Mouse (Mus musculus) brain, adult 2 months (tissue): ENCODE measurements around the gene Entpd5.

Experiments
- DNase-seq: peaks from one replicate; pipeline ENCODE4 v3.0.0; 2011; ENCODE audit warnings: low read depth, low spot score

The Entpd5 gene

GRCm38 (mm10) chr12:84408819-84409507 is at the start of gene Entpd5, which contains the start of gene Bbof1:
Entpd5 (minus strand) TSS chr12:84409029.
Bbof1 (plus strand) TSS chr12:84409071.
- peak; percentile 95 for DNase-seq

- peak; percentile 7 for DNase-seq
These were observed 48.1 kb upstream of the Entpd5 start for GRCm38 (mm10) chr12:84456911-84457310.

DNA sequence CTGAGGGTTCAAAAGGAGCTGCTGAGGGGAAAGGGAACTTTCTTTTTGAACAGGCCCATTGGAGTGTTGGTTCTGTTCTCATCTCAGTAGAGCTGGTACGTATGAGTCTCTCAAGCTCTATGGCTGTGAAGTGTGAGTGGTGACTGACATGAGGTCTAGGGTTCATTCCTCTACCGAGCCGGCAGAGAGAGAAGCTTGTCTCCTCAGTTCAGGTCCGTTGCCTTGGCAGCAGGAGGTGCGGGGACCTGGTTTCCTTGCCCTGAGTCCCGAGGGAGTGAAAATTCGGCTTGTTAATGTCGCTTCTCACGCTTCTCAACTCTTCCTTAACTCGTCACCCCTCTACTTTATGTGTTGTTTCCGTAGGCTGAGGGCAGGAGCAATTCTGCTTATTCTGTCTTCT is 43.0 kb upstream of the Entpd5 start:
- peak; percentile 31 for DNase-seq

GRCm38 (mm10) chr12:84450718-84451646 is 42.2 kb upstream of the Entpd5 start, which contains the start of the genes Aldh6a1 and Lin52:
Aldh6a1 (minus strand) TSS chr12:84451004.
Lin52 (plus strand) TSS chr12:84451422.
- peak; percentile 100 for DNase-seq

- DNase-seq = peak; percentile 52
These were observed 41.5 kb upstream of the Entpd5 start for GRCm38 (mm10) chr12:84450351-84450717.

- no peak for DNase-seq
These were observed 41.1 kb upstream of the Entpd5 start for GRCm38 (mm10) chr12:84449887-84450286.

- DNase-seq = no peak
These were observed 39.4 kb upstream of the Entpd5 start for GRCm38 (mm10) chr12:84448181-84448580.

DNA sequence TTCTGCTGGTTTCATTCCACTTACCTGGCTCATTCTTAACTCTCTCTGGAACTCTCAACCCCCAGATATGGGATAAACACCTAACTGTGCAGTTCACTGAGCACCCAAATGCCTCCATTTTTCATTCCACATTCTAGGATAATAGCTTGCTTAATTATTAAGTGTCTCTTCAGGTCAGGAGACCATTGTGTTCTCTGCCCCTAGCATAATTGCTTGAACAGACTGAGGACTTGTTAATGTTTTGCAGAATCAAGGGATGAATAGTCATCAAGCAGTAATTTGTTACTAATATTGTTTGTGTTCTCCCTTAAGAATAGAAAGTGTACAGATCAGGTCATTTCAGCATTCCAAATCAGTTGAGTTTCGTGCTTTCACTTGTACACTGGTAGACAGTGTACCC is 38.6 kb upstream of the Entpd5 start:
- DNase-seq = no peak

DNA sequence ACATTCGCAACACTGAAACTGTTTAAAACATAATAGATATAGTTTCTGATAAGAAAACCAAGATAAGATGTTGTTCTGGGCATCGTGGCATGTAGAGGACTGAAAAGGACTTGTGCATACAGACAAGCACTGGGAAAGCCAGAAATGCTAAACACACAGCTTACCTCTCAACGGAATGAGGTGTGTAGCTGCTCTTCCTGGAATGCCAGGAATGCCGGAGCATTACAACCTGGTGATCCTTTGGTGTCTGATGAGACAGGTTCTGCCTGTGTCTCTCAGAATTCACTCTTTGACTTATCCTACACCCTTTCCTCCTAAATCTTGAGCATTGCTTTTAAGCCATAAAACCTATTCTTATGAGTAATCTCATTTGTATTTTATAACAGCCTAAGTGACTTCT is 33.7 kb upstream of the Entpd5 start:
- DNase-seq = no peak

DNA sequence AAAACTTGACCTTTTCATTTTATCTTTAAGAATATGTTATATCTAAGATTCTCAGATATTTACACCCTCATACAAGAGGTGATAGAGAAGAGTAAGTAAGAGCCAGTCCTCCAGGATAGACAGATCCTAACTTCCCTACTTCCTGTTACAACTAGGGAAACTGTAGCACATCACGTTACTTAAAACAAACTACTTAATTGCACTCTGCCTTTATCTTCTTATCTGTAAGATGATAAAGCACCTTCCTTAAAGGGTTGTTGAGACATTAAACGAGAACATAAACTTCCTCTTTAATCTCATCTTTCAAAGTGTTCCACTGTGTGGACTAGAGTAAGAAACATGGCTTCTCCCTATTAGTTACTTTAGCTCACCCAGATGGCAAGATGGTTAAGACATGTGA is 29.9 kb upstream of the Entpd5 start:
- no peak for DNase-seq

DNA sequence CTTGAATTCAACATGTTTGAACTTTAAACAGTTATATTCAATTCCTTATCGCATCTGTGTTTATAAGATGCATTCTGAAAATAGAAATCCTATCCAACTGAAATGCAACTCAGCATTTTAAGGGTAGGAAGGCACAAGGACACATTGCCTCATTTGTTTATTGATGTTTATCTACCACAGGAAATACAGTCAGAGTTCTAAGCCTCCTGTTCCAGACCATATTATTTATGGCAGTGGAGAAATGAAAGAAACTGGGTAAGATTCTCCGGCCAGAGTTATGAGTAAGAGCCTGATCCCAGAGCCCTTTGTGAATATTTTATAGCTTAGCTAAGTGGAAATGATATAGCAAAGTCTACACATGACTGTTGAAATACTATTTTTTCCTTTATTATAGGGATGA is 21.0 kb upstream of the Entpd5 start:
- no peak for DNase-seq

DNA sequence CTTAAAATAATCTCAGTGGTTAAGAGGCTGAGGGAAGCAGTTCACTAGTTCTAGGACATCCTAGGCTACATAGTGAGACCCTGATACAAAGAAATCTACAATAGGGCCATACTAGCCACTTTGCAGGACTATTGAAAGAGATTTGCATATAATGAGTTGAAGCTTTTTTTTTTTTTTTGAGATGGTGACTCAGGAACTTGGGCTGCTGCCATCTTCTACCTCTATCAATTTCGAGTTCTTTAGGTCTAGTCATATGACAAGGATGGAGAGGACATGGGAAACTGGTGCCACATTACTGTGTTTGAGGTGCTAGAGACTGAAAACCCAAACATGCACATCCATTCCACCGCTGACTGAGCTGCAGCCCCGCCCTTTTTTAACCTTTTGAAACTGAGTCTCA is 15.2 kb upstream of the Entpd5 start:
- DNase-seq = no peak

DNA sequence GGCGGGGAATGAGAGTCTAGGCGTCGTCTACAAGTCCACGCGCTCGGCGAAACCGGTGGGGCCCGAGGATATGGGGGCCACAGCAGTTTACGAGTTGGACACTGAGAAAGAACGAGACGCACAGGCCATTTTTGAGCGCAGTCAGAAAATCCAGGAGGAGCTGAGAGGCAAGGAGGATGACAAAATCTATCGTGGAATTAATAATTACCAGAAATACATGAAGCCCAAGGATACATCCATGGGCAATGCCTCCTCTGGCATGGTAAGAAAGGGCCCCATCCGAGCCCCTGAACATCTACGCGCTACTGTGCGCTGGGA is 8.7 kb upstream of the Entpd5 start:
- no peak for DNase-seq

DNA sequence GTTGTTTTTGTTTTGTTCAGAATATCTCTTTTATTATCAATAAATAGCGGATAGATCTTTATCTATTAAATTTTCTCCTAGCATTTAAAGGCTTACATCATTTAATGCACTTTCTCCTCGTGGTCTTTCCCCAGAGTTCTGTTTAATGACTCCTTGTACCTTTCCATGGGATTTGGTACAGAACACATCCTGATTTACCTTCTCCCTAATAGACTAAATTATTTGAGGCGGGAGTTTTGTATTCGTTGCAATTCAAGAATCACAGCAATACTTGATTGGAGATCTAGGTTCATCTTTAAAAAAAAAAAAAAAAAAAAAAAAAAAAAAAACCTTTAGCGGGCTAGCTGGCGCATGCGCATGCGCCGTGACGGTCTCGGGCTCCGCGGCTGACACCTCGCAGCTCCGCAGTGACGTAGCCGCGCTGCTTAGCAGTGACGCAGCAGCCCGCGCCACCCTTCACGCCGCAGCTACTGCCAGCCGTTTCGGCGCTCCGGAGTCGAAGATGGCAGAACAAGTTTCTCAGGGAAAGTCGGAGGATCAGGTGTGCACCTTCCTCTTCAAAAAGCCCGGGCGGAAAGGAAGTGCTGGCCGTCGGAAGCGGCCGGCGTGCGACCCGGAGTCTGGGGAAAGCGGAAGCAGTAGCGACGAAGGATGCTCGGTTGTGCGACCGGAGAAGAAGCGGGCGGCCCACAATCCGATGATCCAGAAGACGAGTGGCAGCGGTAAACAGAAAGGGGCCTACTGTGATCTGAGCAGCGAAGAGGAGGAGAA is 8.2 kb upstream of the Entpd5 start, which contains the start of gene Rnf113a2:
Rnf113a2 (plus strand) TSS at position 363 of the 771 bp plus-strand sequence.
- DNase-seq = peak; percentile 95

- peak; percentile 69 for DNase-seq
These were observed 683 bp downstream of the Entpd5 start for GRCm38 (mm10) chr12:84407874-84408818.

DNA sequence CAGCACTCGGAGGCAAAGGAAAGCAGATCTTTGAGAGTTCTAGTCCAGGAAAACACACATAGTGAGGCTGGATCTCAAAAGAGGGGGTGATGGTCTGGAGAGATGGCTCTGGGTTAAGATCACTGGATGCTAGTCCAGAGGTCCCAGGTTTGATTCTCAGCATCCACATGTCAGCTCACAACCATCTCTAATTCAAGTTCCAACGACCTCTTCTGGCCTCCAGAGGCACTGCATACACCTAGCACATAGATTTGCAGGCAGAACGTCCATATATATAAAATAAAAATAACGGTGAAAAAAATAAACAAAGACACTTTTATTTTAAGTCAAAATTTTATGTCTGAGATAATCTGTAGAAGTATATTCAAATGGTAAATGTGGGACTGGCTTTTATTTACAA is 1.6 kb downstream of the Entpd5 start:
- DNase-seq = no peak

- peak; percentile 76 for DNase-seq
These were observed 4.3 kb downstream of the Entpd5 start for GRCm38 (mm10) chr12:84404541-84404940.

DNA sequence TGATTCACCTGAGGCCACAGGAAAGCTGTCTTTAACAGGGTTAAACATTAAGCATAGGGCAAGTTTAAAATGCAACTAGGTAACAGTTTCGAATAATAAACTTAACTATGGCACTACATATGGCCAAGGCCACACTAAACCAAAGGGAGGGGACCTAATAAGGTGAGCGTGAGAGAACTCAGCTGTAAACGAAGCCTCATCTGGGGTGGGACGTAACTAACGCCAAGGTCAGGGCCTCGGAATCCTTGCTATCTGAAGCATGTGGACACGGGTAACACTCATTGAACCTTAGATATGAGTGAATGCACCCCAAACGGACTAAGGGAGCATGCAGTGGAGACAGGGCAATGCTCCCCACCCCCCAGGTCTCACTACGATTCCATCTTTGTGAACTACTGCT is 5.9 kb downstream of the Entpd5 start:
- DNase-seq = no peak

- DNase-seq = no peak
These were observed 8.2 kb downstream of the Entpd5 start for GRCm38 (mm10) chr12:84400653-84401052.

- peak; percentile 20 for DNase-seq
These were observed 8.8 kb downstream of the Entpd5 start for GRCm38 (mm10) chr12:84400068-84400467.

- DNase-seq = no peak
These were observed 9.2 kb downstream of the Entpd5 start for GRCm38 (mm10) chr12:84399663-84400062.
